Mouse (Mus musculus): ENCODE results near the gene Snta1. TPM values are rescaled to one million over a fixed set of nuclear protein-coding genes. Genes with fewer than 3 reads are reported as not detected.

The Snta1 gene
- 2.5 TPM in 2 replicates for polyA plus RNA-seq (2016; fragmentation: Nextera tagmentation; extraction: Ambion mirVana)

- Histone ChIP-seq H3K27ac (peak within 1 kb of the TSS; percentile 83), H3K4me1 (peaks cover 20% of the 10 kb centered on the region), H3K36me3 (replicated peaks) (no peaks in the 10 kb centered on the region), H3K9me3 (no peaks in the 10 kb centered on the region), H3K27me3 (ENCODE audit: poor library complexity, severe bottlenecking) (peaks cover 56% of the 10 kb centered on the region), H3K4me3 (peak within 1 kb of the TSS; percentile 82)
- 2% methylated on average over 81 of the region's 84 CpGs for WGBS
- peak; percentile 75 for DNase-seq (ENCODE audit: extremely low spot score, low spot score)
These were observed at the start of gene Snta1 for GRCm38 (mm10) chr2:154407643-154408445. Gene Snta1, minus strand, starts transcription at chr2:154408099.

- no peak overlapping the region for H3K27ac ChIP-seq
- H3K27me3 ChIP-seq (ENCODE audit: poor library complexity, severe bottlenecking): no peaks in the 10 kb centered on the region
- H3K4me1 ChIP-seq: peaks cover 24% of the 10 kb centered on the region
- peaks cover 41% of the 10 kb centered on the region for H3K36me3 ChIP-seq (replicated peaks)
- DNase-seq (ENCODE audit: extremely low spot score, low spot score): no peak
- no peak overlapping the region for H3K4me3 ChIP-seq
- H3K9me3 ChIP-seq: no peaks in the 10 kb centered on the region
These were observed 48.7 kb upstream of the Snta1 start for GRCm38 (mm10) chr2:154456621-154457020.

DNA sequence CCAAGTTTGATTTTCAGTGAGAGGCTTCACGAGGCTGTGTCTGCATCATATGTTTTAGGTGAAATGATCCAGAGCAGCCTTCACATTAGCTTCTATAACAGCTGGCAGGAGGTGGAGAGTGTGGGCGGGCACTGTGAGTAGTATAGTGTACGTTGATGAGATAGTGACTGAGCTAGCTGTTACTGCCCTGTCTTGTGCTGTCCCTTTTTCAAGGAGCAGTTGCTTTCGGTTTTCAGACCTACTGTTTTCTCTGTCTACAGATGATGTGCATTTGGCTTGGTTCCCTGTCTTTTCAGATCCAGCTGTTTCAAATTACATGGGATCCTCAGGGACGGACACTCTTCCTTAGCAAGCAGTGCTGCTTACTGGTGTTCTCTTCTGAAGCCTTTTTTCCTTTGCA lies 47.9 kb upstream of the Snta1 start:
- DNase-seq (ENCODE audit: extremely low spot score, low spot score): no peak
- H3K27me3 ChIP-seq (ENCODE audit: poor library complexity, severe bottlenecking): no peaks in the 10 kb centered on the region
- peaks cover 43% of the 10 kb centered on the region for H3K36me3 ChIP-seq (replicated peaks)
- WGBS: 76% methylated on average over 5 of the region's 5 CpGs
- no peak overlapping the region for H3K27ac ChIP-seq
- H3K4me1 ChIP-seq: peaks cover 24% of the 10 kb centered on the region
- no peak overlapping the region for H3K4me3 ChIP-seq
- H3K9me3 ChIP-seq: no peaks in the 10 kb centered on the region

GRCm38 (mm10) chr2:154454605-154455004 lies 46.7 kb upstream of the Snta1 start:
- no peaks in the 10 kb centered on the region for H3K27me3 ChIP-seq (ENCODE audit: poor library complexity, severe bottlenecking)
- H3K9me3 ChIP-seq: no peaks in the 10 kb centered on the region
- 0 out of 2 replicates have a peak overlapping the region, but pooled peaks have one; percentile 35 for H3K27ac ChIP-seq
- H3K4me1 ChIP-seq: peaks cover 19% of the 10 kb centered on the region
- WGBS: 70% methylated on average over 3 of the region's 3 CpGs
- no peak for DNase-seq (ENCODE audit: extremely low spot score, low spot score)
- H3K4me3 ChIP-seq: no peak overlapping the region
- H3K36me3 ChIP-seq (replicated peaks): peaks cover 54% of the 10 kb centered on the region

DNA sequence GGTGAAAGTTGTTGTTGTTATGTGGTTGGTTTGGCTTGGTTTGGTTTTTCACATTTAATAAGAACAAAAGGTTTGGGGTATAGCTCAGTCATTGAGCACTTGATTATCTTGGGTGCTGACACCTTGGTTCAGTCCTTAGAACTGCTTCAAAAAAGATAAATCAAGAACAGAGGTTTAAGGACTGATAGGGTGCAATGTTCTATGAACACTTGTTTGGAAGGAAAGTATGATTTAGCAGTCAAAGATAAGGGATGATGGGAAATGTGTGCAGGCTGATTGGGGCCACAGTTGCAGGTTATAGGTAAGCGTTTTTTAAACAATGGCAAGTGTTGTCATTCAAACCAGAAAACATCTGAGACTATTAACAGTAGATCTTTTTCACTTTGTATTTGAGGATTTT lies 46.2 kb upstream of the Snta1 start:
- 84% methylated on average over 1 of the region's 1 CpGs for WGBS
- H3K27ac ChIP-seq: no peak overlapping the region
- no peak for DNase-seq (ENCODE audit: extremely low spot score, low spot score)
- peaks cover 18% of the 10 kb centered on the region for H3K4me1 ChIP-seq
- no peaks in the 10 kb centered on the region for H3K9me3 ChIP-seq
- H3K4me3 ChIP-seq: no peak overlapping the region
- H3K36me3 ChIP-seq (replicated peaks): peaks cover 59% of the 10 kb centered on the region
- no peaks in the 10 kb centered on the region for H3K27me3 ChIP-seq (ENCODE audit: poor library complexity, severe bottlenecking)

DNA sequence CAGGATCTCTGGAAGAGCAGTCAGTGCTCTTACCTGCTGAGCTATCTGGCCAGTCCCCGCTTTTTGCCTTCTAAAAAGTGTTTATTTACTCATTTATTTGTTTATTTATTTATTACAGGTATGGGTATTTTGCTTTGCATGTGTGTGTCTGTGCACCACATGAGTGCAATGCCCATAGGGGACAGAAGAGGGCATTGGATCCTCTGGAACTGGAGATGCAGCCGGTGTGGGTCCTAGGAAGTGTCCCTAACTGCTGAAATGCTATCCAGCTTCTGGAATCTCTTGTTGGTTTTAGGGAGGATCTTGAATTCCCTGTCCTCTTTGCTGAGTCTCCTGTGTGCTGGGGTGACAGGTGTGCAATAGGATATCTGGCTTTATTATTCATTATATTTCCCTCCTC lies 45.1 kb upstream of the Snta1 start:
- H3K27me3 ChIP-seq (ENCODE audit: poor library complexity, severe bottlenecking): no peaks in the 10 kb centered on the region
- 90% methylated on average over 2 of the region's 2 CpGs for WGBS

GRCm38 (mm10) chr2:154448633-154449032 lies 40.7 kb upstream of the Snta1 start:
- H3K4me1 ChIP-seq: no peaks in the 10 kb centered on the region
- H3K9me3 ChIP-seq: peaks cover 5% of the 10 kb centered on the region; the same call in 1 of the 2 replicates
- H3K4me3 ChIP-seq: no peak overlapping the region
- no peak for DNase-seq (ENCODE audit: extremely low spot score, low spot score)
- no peaks in the 10 kb centered on the region for H3K27me3 ChIP-seq (ENCODE audit: poor library complexity, severe bottlenecking)
- no peak overlapping the region for H3K27ac ChIP-seq
- H3K36me3 ChIP-seq (replicated peaks): peaks cover 86% of the 10 kb centered on the region

More for the DNA sequence above, 45.1 kb upstream of the Snta1 start:
- Histone ChIP-seq H3K27ac (no peak overlapping the region), H3K9me3 (peaks cover 1% of the 10 kb centered on the region; the same call in 1 of the 2 replicates), H3K4me1 (peaks cover 18% of the 10 kb centered on the region), H3K4me3 (no peak overlapping the region), H3K36me3 (replicated peaks) (peaks cover 68% of the 10 kb centered on the region)
- no peak for DNase-seq (ENCODE audit: extremely low spot score, low spot score)

- H3K4me3 ChIP-seq: no peak overlapping the region
- peaks cover 87% of the 10 kb centered on the region for H3K36me3 ChIP-seq (replicated peaks)
- no peaks in the 10 kb centered on the region for H3K27me3 ChIP-seq (ENCODE audit: poor library complexity, severe bottlenecking)
- no peak for DNase-seq (ENCODE audit: extremely low spot score, low spot score)
- no peak overlapping the region for H3K27ac ChIP-seq
- H3K9me3 ChIP-seq: peaks cover 5% of the 10 kb centered on the region; the same call in 1 of the 2 replicates
- no peaks in the 10 kb centered on the region for H3K4me1 ChIP-seq
- WGBS: 97% methylated on average over 8 of the region's 8 CpGs
These were observed 39.9 kb upstream of the Snta1 start for GRCm38 (mm10) chr2:154447821-154448220.

DNA sequence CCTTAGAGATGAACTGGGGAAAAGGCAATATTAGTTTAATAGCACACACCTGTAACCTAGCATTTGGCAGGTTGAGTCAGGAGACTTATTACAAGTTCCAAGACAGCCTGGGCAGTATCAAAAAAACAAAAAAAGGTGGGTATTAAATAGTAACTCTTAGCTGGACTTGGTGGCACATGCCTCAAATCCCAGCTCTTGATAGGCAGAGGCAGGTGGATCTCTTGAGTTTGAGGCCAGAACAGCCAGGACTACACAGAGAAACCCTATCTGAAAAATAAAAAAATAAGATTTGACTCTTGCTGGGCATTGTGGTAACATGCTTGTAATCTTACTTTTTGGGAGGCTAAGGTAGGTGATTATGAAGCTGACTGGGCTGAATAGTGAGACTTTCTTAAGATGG lies 32.6 kb upstream of the Snta1 start:
- Histone ChIP-seq H3K27ac (no peak overlapping the region), H3K27me3 (ENCODE audit: poor library complexity, severe bottlenecking) (no peaks in the 10 kb centered on the region), H3K36me3 (replicated peaks) (peaks cover 36% of the 10 kb centered on the region), H3K4me1 (peaks cover 27% of the 10 kb centered on the region), H3K4me3 (no peak overlapping the region), H3K9me3 (no peaks in the 10 kb centered on the region; the same call in 1 of the 2 replicates)
- DNase-seq (ENCODE audit: extremely low spot score, low spot score): no peak

- Histone ChIP-seq H3K27me3 (ENCODE audit: poor library complexity, severe bottlenecking) (no peaks in the 10 kb centered on the region), H3K9me3 (no peaks in the 10 kb centered on the region), H3K36me3 (replicated peaks) (peaks cover 8% of the 10 kb centered on the region), H3K4me3 (peak overlapping the region; percentile 72), H3K27ac (peak overlapping the region; percentile 95), H3K4me1 (peaks cover 31% of the 10 kb centered on the region)
- DNase-seq (ENCODE audit: extremely low spot score, low spot score): no peak
- 26% methylated on average over 7 of the region's 7 CpGs for WGBS
These were observed 29.3 kb upstream of the Snta1 start for GRCm38 (mm10) chr2:154437191-154437527.

DNA sequence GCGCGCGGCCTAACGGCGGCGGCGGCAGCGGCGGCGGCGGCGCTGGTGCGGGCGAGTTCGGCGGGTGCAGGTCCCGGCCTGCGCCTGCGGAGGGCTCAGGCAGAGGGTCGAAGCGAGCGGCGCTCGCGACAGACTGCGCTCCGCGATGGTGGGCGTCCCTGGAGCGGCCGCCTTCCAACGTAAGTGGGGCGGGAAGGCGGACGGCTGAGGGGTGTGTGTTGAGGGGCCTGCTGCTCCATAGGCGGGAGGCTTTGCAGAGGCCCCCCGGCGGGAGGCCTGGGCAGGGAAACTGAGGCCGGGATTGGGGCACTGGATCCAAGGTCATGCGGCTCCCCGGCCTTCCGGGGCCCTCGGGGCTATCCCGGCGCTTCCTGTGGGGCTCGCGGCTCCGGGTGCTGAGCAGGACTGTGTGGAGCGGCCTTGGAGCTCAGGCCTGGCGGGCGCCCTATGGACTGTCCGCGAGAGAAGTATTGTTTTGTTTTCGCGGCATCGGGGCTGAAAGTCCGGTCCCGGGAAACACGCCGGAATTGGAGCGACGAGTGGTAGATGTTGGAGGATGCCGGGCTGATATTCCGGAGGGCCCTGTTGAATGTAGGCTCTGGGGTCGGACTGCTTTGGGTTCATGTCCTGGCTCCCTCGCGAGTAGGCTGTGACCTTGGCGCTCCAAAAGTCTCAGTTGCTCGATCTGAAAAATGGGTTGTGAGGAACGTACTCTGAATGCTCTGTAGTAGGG lies 28.7 kb upstream of the Snta1 start, which contains the start of gene Cbfa2t2:
Gene Cbfa2t2, plus strand, starts transcription at position 24 of the 733 bp plus-strand sequence.
- Histone ChIP-seq H3K9me3 (no peaks in the 10 kb centered on the region), H3K4me3 (peak within 1 kb of the TSS; percentile 72), H3K27me3 (ENCODE audit: poor library complexity, severe bottlenecking) (no peaks in the 10 kb centered on the region), H3K4me1 (peaks cover 31% of the 10 kb centered on the region), H3K36me3 (replicated peaks) (peaks cover 4% of the 10 kb centered on the region), H3K27ac (peak within 1 kb of the TSS; percentile 95)
- peak; percentile 70 for DNase-seq (ENCODE audit: extremely low spot score, low spot score)
- WGBS: under 1% methylated on average over 68 of the region's 70 CpGs

DNA sequence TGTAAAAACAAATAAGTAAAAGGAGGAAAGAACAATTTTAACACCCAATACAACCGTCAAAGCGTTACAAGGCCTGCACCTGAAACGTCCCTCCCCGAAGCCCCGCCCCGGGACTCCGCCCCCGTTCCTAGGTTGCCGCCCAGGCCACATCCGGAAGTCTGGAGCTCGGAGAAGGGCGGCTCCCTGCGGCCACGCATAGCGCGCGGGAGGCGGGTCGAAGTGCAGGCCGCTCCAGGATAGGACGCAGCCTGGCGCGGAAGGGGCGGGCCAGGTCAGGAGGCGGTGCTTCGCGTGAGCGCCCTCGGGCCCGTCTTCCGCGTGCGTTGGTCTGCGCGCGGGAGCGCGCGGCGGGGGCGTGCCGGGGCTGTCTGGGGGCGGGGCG lies 28.2 kb upstream of the Snta1 start:
- Histone ChIP-seq H3K4me1 (peaks cover 31% of the 10 kb centered on the region), H3K27ac (peak overlapping the region; percentile 95), H3K36me3 (replicated peaks) (no peaks in the 10 kb centered on the region; the same call in 1 of the 2 replicates), H3K9me3 (no peaks in the 10 kb centered on the region), H3K27me3 (ENCODE audit: poor library complexity, severe bottlenecking) (no peaks in the 10 kb centered on the region), H3K4me3 (peak overlapping the region; percentile 72)
- peak; percentile 98 for DNase-seq (ENCODE audit: extremely low spot score, low spot score)
- WGBS: under 1% methylated on average over 44 of the region's 44 CpGs

DNA sequence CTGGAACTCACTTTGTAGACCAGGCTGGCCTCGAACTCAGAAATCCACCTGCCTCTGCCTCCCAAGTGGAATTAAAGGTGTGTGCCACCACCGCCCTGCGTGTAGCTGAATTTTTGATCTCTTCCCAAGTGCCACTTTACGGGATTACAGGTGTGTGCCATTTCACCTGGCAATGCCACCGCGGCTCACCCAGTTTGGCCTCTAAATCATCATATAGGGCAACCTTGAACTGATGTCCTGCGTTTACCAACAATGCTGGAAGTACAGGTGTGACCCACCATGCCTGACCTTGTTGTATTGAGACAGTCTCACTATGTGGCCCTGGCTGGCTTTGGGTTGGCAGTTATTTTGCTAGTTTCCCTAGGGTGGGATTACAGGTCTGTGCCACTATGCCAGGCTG lies 26.8 kb upstream of the Snta1 start:
- DNase-seq (ENCODE audit: extremely low spot score, low spot score): no peak
- 96% methylated on average over 7 of the region's 7 CpGs for WGBS
- H3K4me1 ChIP-seq: peaks cover 31% of the 10 kb centered on the region

More for the DNA sequence above, 26.8 kb upstream of the Snta1 start:
- H3K27ac ChIP-seq: no peak overlapping the region
- H3K9me3 ChIP-seq: no peaks in the 10 kb centered on the region
- no peaks in the 10 kb centered on the region; the same call in 1 of the 2 replicates for H3K36me3 ChIP-seq (replicated peaks)
- H3K4me3 ChIP-seq: no peak overlapping the region
- H3K27me3 ChIP-seq (ENCODE audit: poor library complexity, severe bottlenecking): no peaks in the 10 kb centered on the region
